Mouse (Mus musculus) embryo, embryonic 11 days (tissue): ENCODE data around the gene Gramd4.
"Not testable (repeated sequence)": the region's sequence is repeated elsewhere in the genome, so short reads cannot be mapped to it uniquely, and the experiment has no call there.

Experiments used
- DNase-seq: peaks from one replicate; pipeline ENCODE4 v3.0.0-alpha.2; 2015

Gramd4 gene

GRCm38 (mm10) chr15:86167787-86168504 lies 110.5 kb downstream of the Gramd4 start:
- DNase-seq: no peak

DNA sequence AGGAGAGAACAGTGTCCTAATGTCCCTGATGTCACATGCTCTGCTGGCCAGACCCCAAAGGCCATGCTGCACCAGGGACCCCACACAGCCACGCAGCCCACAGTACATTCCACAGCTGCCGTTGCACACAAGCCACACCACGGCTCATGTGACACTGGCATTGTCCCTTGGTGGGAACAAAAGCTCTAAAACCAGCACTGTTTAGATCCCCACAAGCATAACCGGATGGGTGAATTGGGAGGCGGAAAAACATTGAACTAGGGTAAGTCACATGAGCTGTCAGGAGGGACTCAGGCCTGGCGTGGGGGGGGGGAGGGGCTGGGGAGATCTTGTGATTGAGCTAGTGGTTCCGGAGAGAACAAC lies 111.0 kb downstream of the Gramd4 start:
- DNase-seq: no peak

- DNase-seq: no peak
These were observed 111.7 kb downstream of the Gramd4 start for GRCm38 (mm10) chr15:86168941-86169816.

DNA sequence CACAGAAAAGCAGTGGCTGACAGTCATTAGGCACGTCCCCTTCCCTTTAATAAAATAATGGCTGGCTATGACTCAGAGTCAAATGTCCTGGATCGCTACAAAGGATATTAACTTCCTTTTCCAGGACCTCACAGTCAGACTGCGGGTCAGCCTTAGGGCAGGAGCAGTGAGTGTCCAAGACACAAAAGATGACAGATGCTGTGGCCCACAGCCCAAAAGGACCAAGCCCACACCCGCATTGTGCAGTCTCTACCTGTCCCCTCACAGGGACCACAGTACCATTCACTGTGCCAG lies 112.3 kb downstream of the Gramd4 start:
- DNase-seq: no peak

DNA sequence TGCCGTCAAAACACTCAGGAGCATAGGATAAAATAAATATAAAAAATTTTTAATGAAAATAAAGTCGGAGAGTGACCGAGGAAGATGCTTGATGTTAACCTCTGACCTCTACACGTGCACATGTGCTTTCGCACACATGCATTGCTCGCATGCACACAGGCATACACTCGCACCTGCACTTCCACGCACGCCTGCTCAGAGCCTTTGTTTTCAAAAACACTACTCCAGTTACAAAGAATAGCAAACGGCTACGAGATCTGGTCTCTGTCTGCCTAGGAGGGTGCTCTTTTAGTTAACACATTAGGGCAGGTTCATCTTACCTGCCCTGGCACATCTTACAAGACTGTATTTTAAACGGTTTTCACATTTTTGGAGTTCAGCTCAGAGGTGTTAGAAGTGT lies 113.8 kb downstream of the Gramd4 start:
- no peak for DNase-seq

- no peak for DNase-seq
These were observed 114.6 kb downstream of the Gramd4 start for GRCm38 (mm10) chr15:86172124-86172523.

DNA sequence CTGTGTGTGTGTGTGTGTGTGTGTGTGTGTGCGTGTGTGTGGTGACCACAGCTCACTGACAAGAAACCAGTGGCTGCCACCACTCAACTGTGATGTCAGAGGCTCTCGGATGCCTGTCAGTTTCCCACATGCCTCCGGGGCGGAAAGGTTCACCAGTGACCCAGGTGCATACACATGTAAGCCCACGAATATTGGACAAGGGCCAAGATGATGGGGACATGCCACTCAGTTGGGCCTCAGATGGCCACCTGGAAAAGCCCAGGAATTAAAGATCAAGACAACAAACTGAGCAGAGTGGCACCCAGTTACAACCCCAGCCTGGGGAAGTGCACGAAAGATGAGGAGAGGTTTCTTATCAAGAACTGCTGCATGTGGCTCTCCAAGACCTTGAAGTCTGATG lies 115.0 kb downstream of the Gramd4 start:
- no peak for DNase-seq

- DNase-seq: peak; percentile 26
These were observed 115.9 kb downstream of the Gramd4 start for GRCm38 (mm10) chr15:86173136-86173985.

DNA sequence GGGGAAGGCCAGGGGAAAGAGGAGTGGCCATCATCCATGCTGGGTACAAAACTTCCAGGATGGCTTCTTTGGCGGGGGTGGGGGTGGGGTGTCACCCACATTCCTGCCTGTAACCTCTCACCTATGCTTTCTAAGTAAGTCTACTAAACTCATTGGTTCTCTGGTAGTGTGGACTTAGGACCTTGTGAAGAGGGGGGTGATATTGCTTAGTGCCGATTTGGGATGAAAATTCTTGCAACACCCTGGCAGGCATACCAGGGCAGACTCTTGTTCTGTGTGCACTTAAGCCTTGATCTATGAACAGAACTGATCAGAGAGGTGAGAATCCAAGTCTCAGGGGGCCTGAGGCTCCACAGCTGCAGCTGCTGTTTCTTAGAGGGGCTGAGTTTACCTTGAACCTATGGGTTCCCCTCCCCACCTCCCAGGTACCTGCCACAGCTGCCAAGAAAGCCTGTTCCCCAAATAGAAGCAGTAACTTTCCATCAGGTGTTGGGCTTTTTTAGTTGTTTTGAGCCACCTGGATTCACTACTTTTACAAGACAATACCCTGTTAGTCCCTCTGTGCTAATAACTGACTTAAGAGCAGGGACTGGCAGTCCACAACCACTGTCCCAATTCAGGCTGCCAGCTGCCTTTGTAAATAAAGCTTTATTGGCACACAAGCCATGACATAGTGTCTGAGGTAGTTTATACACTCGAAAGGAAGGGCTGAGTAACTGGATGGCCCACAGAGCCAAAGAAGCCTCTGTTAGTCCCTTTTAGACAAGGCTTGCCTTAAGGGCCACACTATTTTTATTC lies 118.0 kb downstream of the Gramd4 start:
- DNase-seq: no peak

- DNase-seq: no peak
These were observed 118.7 kb downstream of the Gramd4 start for GRCm38 (mm10) chr15:86176166-86176565.

DNA sequence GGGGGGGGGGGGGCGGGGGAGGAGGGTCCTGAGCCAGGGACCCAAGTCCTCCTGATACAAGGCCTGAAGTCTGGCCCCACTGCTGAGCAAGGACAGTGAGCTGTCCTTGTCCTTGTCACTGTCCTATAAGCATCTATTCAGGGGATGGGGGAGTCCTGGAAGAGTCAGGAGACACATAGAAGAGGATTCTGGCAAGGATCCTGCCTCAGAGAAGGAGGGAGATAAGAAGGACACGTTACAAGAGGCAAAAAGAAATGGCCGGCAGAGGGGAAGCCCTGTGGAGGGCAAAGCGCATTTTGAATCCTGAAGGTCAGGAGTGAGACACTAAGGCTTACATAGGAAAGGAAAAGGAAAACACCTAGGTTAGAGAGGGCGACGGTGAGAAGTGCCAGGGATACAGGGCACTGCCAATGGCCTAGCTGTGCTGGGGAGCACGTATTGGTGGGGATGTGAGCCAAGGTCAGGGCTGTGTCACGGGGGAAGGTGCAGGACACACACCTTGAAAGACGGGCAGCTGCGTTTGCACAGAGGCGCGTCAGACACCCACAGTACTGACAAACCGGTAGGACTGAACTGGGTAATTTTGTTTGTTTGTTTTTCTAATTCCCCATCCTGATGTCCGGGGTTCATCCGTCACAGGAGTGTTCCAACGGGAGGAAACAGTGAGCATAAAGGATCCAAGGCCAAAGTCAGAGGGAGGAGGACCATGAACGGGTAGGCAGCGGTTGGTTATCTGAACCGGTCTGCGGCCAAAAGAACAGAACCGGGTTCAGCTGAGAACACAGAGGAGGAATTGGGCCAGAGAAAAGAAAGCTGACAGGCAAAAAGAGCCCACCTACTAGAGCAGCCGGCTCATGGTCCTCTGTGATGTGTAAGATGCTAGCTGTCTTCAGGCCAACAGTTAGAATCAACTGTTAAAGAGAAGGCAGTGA lies 119.5 kb downstream of the Gramd4 start:
- no peak for DNase-seq

DNA sequence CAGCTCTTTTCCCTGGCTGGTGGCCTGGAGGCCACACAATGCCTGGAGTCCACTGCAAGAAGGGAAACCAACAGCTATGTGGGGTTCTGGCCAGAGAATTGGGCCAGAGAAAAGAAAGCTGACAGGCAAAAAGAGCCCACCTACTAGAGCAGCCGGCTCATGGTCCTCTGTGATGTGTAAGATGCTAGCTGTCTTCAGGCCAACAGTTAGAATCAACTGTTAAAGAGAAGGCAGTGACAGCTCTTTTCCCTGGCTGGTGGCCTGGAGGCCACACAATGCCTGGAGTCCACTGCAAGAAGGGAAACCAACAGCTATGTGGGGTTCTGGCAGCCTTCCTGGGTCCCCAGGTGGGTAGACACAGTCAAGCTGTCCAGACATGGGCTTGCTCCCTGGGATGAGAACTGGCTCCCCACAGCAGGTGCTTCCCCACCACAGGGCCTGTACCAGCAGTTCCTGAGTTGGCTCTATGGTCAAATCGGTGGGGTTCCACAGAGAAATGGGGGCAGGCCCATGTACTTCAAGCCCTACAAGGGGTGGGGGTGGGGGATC lies 120.3 kb downstream of the Gramd4 start:
- not testable (repeated sequence) for DNase-seq

- no peak for DNase-seq
These were observed 121.1 kb downstream of the Gramd4 start for GRCm38 (mm10) chr15:86178594-86178993.

DNA sequence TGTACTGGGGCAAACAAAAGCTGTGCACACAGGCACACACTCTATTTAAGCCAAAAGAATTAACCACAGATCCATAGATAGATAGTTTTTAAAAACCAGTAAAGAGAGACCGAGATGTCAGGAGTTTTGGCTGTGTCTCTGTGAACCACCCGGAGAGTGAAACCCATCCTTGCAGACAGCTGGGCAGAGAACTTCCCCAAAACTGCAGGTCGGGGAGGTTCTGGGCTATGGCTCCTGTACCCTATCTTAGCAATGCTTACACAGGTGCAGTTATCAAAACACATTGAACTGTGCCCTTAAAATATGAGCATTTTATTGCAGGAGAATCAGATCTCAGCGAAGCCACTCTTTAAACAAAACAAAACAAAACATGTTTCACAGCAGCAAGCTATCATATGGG lies 122.9 kb downstream of the Gramd4 start:
- no peak for DNase-seq

GRCm38 (mm10) chr15:86181321-86181720 lies 123.8 kb downstream of the Gramd4 start:
- not testable (repeated sequence) for DNase-seq

- no peak for DNase-seq
These were observed 124.5 kb downstream of the Gramd4 start for GRCm38 (mm10) chr15:86181941-86182439.

DNA sequence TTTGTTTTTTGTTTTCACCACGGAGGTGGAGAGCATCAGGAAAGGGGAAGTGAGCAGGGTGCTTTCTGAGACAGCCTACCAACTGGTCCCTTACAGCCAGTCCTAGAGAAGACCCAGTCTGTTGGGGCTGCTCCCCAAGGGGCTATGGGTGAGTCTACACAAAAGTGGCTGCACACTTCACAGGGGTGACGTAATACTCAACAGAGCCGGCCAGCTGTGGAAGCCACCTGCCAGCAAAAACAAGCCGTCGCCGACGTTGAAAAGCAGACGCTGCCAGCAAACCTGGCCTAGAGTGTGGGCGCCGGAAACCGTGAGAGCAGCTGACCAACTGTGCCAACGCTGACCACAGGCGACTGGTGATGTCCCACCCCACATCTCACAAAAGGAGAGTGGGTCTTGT lies 125.2 kb downstream of the Gramd4 start:
- no peak for DNase-seq

- DNase-seq: no peak
These were observed 126.0 kb downstream of the Gramd4 start for GRCm38 (mm10) chr15:86183484-86183883.

- DNase-seq: no peak
These were observed 126.6 kb downstream of the Gramd4 start for GRCm38 (mm10) chr15:86184071-86184470.

- peak; percentile 72 for DNase-seq
These were observed 127.6 kb downstream of the Gramd4 start for GRCm38 (mm10) chr15:86184851-86185688.
